Mouse (Mus musculus): Measurements from ENCODE around the gene Ssty1. TPM values are rescaled to one million over a fixed set of nuclear protein-coding genes. Genes with fewer than 3 reads are reported as not detected.

Ssty1 gene
- not detected in 2 replicates for polyA plus RNA-seq (2012; rRNA removed)

DNA sequence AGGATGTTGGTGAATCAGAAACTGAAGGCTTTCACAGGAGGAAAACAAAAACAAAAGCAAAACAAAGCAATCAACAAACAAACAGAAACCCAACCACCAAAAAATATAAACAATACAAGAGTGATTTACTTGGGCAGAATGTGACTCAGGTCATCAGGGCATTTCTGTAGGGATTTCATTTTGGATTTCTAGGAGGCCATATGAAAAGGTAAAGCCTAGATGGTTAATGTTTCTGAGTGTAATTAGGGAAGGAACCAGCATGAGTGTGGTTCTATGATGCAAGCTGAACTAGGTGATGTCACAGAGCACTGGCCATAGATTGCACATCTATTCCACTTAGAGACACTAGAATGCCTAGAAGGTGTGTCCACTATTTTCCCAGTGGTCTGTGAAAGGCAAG, at the start of gene Ssty1:
Gene Ssty1, plus strand, starts transcription at position 301 of the 400 bp plus-strand sequence.

GRCm38 (mm10) chrY:18061712-18062111, 27.2 kb upstream of the Ssty1 start, which contains the start of gene Gm21764:
Gene Gm21764 (minus strand): TSS chrY:18061812.

Other genes starting within 250 kb of the Ssty1 start
- not detected in 2 replicates for gene Gm21904, start 242.8 kb upstream of the Ssty1 start, polyA plus RNA-seq (2012; rRNA removed)
- gene Gm20772, start 214.4 kb upstream of the Ssty1 start, polyA plus RNA-seq (2012; rRNA removed) = not detected in 2 replicates
- gene Gm20831, start 214.4 kb upstream of the Ssty1 start, polyA plus RNA-seq (2012; rRNA removed) = not detected in 2 replicates
- gene Srsy, start 151.8 kb upstream of the Ssty1 start, polyA plus RNA-seq (2012; rRNA removed) = not detected in 2 replicates
- gene Gm21764, start 27.3 kb upstream of the Ssty1 start, polyA plus RNA-seq (2012; rRNA removed) = not detected in 2 replicates